Mouse (Mus musculus): ENCODE data around the gene Arf1.

DNA sequence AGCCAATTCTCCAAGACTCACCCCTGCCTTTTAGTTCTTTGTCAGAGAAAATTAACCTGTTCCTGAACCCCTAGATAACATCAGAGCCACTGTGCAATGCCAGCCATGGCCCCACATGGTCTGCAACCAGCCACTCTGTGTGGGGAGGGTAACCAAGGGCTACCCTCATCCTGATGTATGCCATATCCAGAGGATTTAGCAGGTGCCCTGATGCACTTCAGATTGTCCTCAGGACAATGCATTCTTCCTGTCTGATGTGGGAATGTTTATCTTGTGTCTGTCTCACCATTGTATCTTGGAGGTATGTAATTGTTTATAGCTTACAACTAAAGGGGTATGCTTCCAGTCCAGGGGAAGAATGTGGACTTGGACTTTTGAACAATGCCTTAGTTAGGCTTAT lies 31.8 kb downstream of the Arf1 start:
- TF ChIP-seq CTCF (IDR thresholded peaks at IDR 0.05; ENCODE audit: low read depth), result no peak
- TF ChIP-seq EP300 (IDR thresholded peaks at IDR 0.05; ENCODE audit: low read depth), result no peak
